11 mouse cellular contexts compared by ENCODE assay signal in the genomic region with DNA sequence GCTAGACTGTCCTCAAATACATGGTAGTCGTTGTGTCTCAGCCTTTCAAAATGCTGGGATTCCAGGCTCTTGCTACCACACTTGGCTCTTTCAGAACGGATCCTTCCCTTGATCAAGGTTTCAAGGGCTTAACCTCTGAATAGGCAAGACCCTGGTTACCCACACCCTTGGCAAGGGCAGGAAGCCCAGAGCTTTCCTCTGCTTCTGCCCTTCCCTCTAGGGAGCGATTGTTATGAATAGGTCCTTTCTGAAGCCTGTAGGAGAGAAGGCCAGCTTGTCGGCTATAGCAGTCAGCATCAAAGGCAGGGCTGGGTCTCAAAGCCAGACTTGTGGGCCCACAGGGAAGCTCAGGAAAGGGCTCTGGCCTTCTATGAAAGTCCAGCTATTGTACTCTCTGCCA. TPM values are rescaled to one million over a fixed set of nuclear protein-coding genes. Genes with fewer than 3 reads are reported as not detected.
DNase-seq lines count a peak whose midpoint lies in the region; ATAC-seq and TF ChIP-seq lines count a peak whose summit lies in the region.
"Had no signal": no experiment of that assay in that cellular context is flagged by ENCODE, and none has a peak within 500 bp of the region (broad histone marks: within the 10 kb centered on the region; RNA-seq: fewer than 3 reads in every experiment).

No protein-coding gene starts in this region.

- no peak for ATAC-seq in heart, embryonic 16.5 days (replicated peaks; ENCODE audit: extremely low read depth, insufficient read depth, low FRiP score)
- no peak for ATAC-seq in midbrain, embryonic 13.5 days
- ATAC-seq in midbrain, embryonic 11.5 days (ENCODE audit: low FRiP score), result no peak
- ATAC-seq in heart, postnatal 0 days (ENCODE audit: insufficient read depth, low read depth), result no peak
- ATAC-seq in stomach, embryonic 15.5 days (ENCODE audit: insufficient read depth, low FRiP score, low read depth), result no peak

- no peak overlapping the region for H3K4me2 ChIP-seq in heart, embryonic 16.5 days (ENCODE audit: low read depth, low read length)
- no peak overlapping the region for H3K4me2 ChIP-seq in midbrain, embryonic 13.5 days (replicated peaks)
- no peak overlapping the region for H3K4me2 ChIP-seq in midbrain, embryonic 11.5 days
- H3K4me2 ChIP-seq in heart, postnatal 0 days (ENCODE audit: low read depth, low read length), result no peak overlapping the region
- H3K4me2 ChIP-seq in stomach, embryonic 15.5 days, result no peak overlapping the region

- no peaks in the 10 kb centered on the region for H3K27me3 ChIP-seq in heart, embryonic 16.5 days (ENCODE audit: control insufficient read depth, insufficient read depth, low read length)
- H3K27me3 ChIP-seq in midbrain, embryonic 13.5 days, result no peaks in the 10 kb centered on the region
- H3K27me3 ChIP-seq in midbrain, embryonic 11.5 days (ENCODE audit: control insufficient read depth, insufficient read depth, low read length), result no peaks in the 10 kb centered on the region
- H3K27me3 ChIP-seq in heart, postnatal 0 days (ENCODE audit: control insufficient read depth, insufficient read depth, low read length), result no peaks in the 10 kb centered on the region
- no peaks in the 10 kb centered on the region for H3K27me3 ChIP-seq in stomach, embryonic 15.5 days (replicated peaks)

- no peak for TF ChIP-seq CTCF in heart, postnatal 0 days (IDR thresholded peaks at IDR 0.05; ENCODE audit: low read depth)

- H3K27ac ChIP-seq in heart, embryonic 16.5 days (ENCODE audit: low read length), result peak overlapping the region; percentile 70
- H3K27ac ChIP-seq in midbrain, embryonic 13.5 days, result peak overlapping the region; percentile 17; the same call in 1 of the 2 replicates
- no peak overlapping the region for H3K27ac ChIP-seq in midbrain, embryonic 11.5 days (ENCODE audit: low read depth, low read length)
- H3K27ac ChIP-seq in heart, postnatal 0 days (ENCODE audit: low read depth), result peak overlapping the region; percentile 49
- H3K27ac ChIP-seq in stomach, embryonic 15.5 days, result peak overlapping the region; percentile 46; the same call in 1 of the 2 replicates

- no peak overlapping the region for H3K4me3 ChIP-seq in heart, embryonic 16.5 days (ENCODE audit: low read length)
- no peak overlapping the region for H3K4me3 ChIP-seq in midbrain, embryonic 13.5 days (replicated peaks)
- H3K4me3 ChIP-seq in midbrain, embryonic 11.5 days (ENCODE audit: low read depth, low read length), result no peak overlapping the region
- H3K4me3 ChIP-seq in heart, postnatal 0 days (ENCODE audit: low read depth, low read length), result no peak overlapping the region
- no peak overlapping the region for H3K4me3 ChIP-seq in stomach, embryonic 15.5 days (replicated peaks)

- 49% methylated on average over 4 of the region's 4 CpGs for WGBS in heart, embryonic 16.5 days
- WGBS in midbrain, embryonic 13.5 days, result 48% methylated on average over 4 of the region's 4 CpGs
- 54% methylated on average over 4 of the region's 4 CpGs for WGBS in midbrain, embryonic 11.5 days
- WGBS in heart, postnatal 0 days, result 51% methylated on average over 4 of the region's 4 CpGs
- WGBS in stomach, embryonic 15.5 days, result 49% methylated on average over 4 of the region's 4 CpGs

- H3K4me1 ChIP-seq in heart, embryonic 16.5 days (ENCODE audit: control insufficient read depth, insufficient read depth, low read length), result peaks cover 14% of the 10 kb centered on the region
- H3K4me1 ChIP-seq in midbrain, embryonic 13.5 days (replicated peaks), result peaks cover 38% of the 10 kb centered on the region
- H3K4me1 ChIP-seq in midbrain, embryonic 11.5 days (ENCODE audit: control insufficient read depth, insufficient read depth, low read length), result peaks cover 11% of the 10 kb centered on the region
- H3K4me1 ChIP-seq in heart, postnatal 0 days (ENCODE audit: control insufficient read depth, insufficient read depth), result peaks cover 2% of the 10 kb centered on the region
- peaks cover 9% of the 10 kb centered on the region for H3K4me1 ChIP-seq in stomach, embryonic 15.5 days

- H3K9me3 ChIP-seq in heart, embryonic 16.5 days (replicated peaks; ENCODE audit: control insufficient read depth, low read length), result no peaks in the 10 kb centered on the region
- no peaks in the 10 kb centered on the region for H3K9me3 ChIP-seq in midbrain, embryonic 13.5 days
- no peaks in the 10 kb centered on the region for H3K9me3 ChIP-seq in midbrain, embryonic 11.5 days (ENCODE audit: control insufficient read depth, low read length)
- H3K9me3 ChIP-seq in heart, postnatal 0 days (replicated peaks; ENCODE audit: control insufficient read depth, low read length), result no peaks in the 10 kb centered on the region
- no peaks in the 10 kb centered on the region for H3K9me3 ChIP-seq in stomach, embryonic 15.5 days

- peaks cover 10% of the 10 kb centered on the region for H3K36me3 ChIP-seq in heart, embryonic 16.5 days (ENCODE audit: control insufficient read depth, insufficient read depth)
- peaks cover 29% of the 10 kb centered on the region for H3K36me3 ChIP-seq in midbrain, embryonic 13.5 days
- H3K36me3 ChIP-seq in midbrain, embryonic 11.5 days (ENCODE audit: control insufficient read depth, insufficient read depth, low read length), result peaks cover 3% of the 10 kb centered on the region; the same call in 1 of the 2 replicates
- peaks cover 13% of the 10 kb centered on the region for H3K36me3 ChIP-seq in heart, postnatal 0 days (replicated peaks; ENCODE audit: control insufficient read depth, insufficient read depth, low read length)
- H3K36me3 ChIP-seq in stomach, embryonic 15.5 days, result peaks cover 10% of the 10 kb centered on the region; the same call in 1 of the 2 replicates

- H3K9ac ChIP-seq in heart, embryonic 16.5 days (ENCODE audit: low read length), result no peak overlapping the region
- no peak overlapping the region for H3K9ac ChIP-seq in midbrain, embryonic 13.5 days (replicated peaks)
- H3K9ac ChIP-seq in midbrain, embryonic 11.5 days (ENCODE audit: low read length), result no peak overlapping the region
- no peak overlapping the region for H3K9ac ChIP-seq in heart, postnatal 0 days (replicated peaks; ENCODE audit: low read depth, low read length)
- H3K9ac ChIP-seq in stomach, embryonic 15.5 days, result no peak overlapping the region

- DNase-seq in heart, adult 9 months (ENCODE audit: low spot score in 2 of 2), result no peak
- DNase-seq in midbrain, embryonic 11.5 days (ENCODE audit: low spot score, missing footprints), result no peak
- DNase-seq in heart, postnatal 0 days (ENCODE audit: low spot score), result no peak
- DNase-seq in thymus, postnatal 0 days (ENCODE audit: low spot score), result no peak
- DNase-seq: cerebellum, adult 8-10 months; gastrocnemius, postnatal 14 days; left cerebral cortex, postnatal 4 days; spleen, adult 18-20 months had no signal

- no peak for TF ChIP-seq EP300 in heart, postnatal 0 days (IDR thresholded peaks at IDR 0.05; ENCODE audit: low read depth)

RNA-seq across cellular contexts. Expression of a gene that starts 3.8 kb away (rescaled TPM):
- 36.9 and 38.3 TPM in 2 replicates for polyA plus RNA-seq in heart, embryonic 16.5 days (2015; fragmentation: Nextera tagmentation; extraction: Ambion mirVana)
- polyA plus RNA-seq in midbrain, embryonic 13.5 days (2015; fragmentation: Nextera tagmentation; extraction: Ambion mirVana), result 27.4 and 32.7 TPM in 2 replicates
- 20.0 and 21.7 TPM in 2 replicates for polyA plus RNA-seq in midbrain, embryonic 11.5 days (2014; fragmentation: Nextera tagmentation; extraction: Ambion mirVana)
- 78.4 and 80.3 TPM in 2 replicates for total RNA-seq in heart, postnatal 0 days (2014; rRNA removed; ENCODE audit: low replicate concordance)
- 29.9 and 31.4 TPM in 2 replicates for polyA plus RNA-seq in heart, postnatal 0 days (2015; fragmentation: Nextera tagmentation; extraction: Ambion mirVana)
- polyA plus RNA-seq in stomach, embryonic 15.5 days (2015; fragmentation: Nextera tagmentation; extraction: Ambion mirVana), result 43.8 and 47.9 TPM in 2 replicates
- 58.0 and 64.2 TPM in 2 replicates for polyA plus RNA-seq in thymus, postnatal 0 days (2015; fragmentation: Nextera tagmentation; extraction: Ambion mirVana)

RNA-seq across cellular contexts. Expression of a gene that starts 23.0 kb away (rescaled TPM):
- polyA plus RNA-seq in heart, embryonic 16.5 days (2015; fragmentation: Nextera tagmentation; extraction: Ambion mirVana), result 77.9 and 86.2 TPM in 2 replicates
- 5.0 and 5.5 TPM in 2 replicates for polyA plus RNA-seq in midbrain, embryonic 13.5 days (2015; fragmentation: Nextera tagmentation; extraction: Ambion mirVana)
- polyA plus RNA-seq in midbrain, embryonic 11.5 days (2014; fragmentation: Nextera tagmentation; extraction: Ambion mirVana), result 27.9 TPM in 2 replicates
- 65.0 and 610 TPM in 2 replicates for total RNA-seq in heart, postnatal 0 days (2014; rRNA removed; ENCODE audit: low replicate concordance)
- polyA plus RNA-seq in heart, postnatal 0 days (2015; fragmentation: Nextera tagmentation; extraction: Ambion mirVana), result 54.5 and 65.2 TPM in 2 replicates
- 380 and 441 TPM in 2 replicates for polyA plus RNA-seq in stomach, embryonic 15.5 days (2015; fragmentation: Nextera tagmentation; extraction: Ambion mirVana)
- 13.0 and 16.2 TPM in 2 replicates for polyA plus RNA-seq in thymus, postnatal 0 days (2015; fragmentation: Nextera tagmentation; extraction: Ambion mirVana)

RNA-seq across cellular contexts. Expression of a gene that starts 52.1 kb away (rescaled TPM):
- 38.0 and 42.3 TPM in 2 replicates for polyA plus RNA-seq in heart, embryonic 16.5 days (2015; fragmentation: Nextera tagmentation; extraction: Ambion mirVana)
- 114 and 119 TPM in 2 replicates for polyA plus RNA-seq in midbrain, embryonic 13.5 days (2015; fragmentation: Nextera tagmentation; extraction: Ambion mirVana)
- polyA plus RNA-seq in midbrain, embryonic 11.5 days (2014; fragmentation: Nextera tagmentation; extraction: Ambion mirVana), result 73.4 and 81.8 TPM in 2 replicates
- 27.4 and 42.9 TPM in 2 replicates for total RNA-seq in heart, postnatal 0 days (2014; rRNA removed; ENCODE audit: low replicate concordance)
- 30.5 and 32.4 TPM in 2 replicates for polyA plus RNA-seq in heart, postnatal 0 days (2015; fragmentation: Nextera tagmentation; extraction: Ambion mirVana)
- 40.6 and 45.9 TPM in 2 replicates for polyA plus RNA-seq in stomach, embryonic 15.5 days (2015; fragmentation: Nextera tagmentation; extraction: Ambion mirVana)
- polyA plus RNA-seq in thymus, postnatal 0 days (2015; fragmentation: Nextera tagmentation; extraction: Ambion mirVana), result 27.0 and 35.6 TPM in 2 replicates

RNA-seq across cellular contexts. Expression of a gene that starts 52.6 kb away (rescaled TPM):
- 18.7 and 19.9 TPM in 2 replicates for polyA plus RNA-seq in heart, embryonic 16.5 days (2015; fragmentation: Nextera tagmentation; extraction: Ambion mirVana)
- polyA plus RNA-seq in midbrain, embryonic 13.5 days (2015; fragmentation: Nextera tagmentation; extraction: Ambion mirVana), result 26.4 and 27.7 TPM in 2 replicates
- 11.1 and 14.4 TPM in 2 replicates for polyA plus RNA-seq in midbrain, embryonic 11.5 days (2014; fragmentation: Nextera tagmentation; extraction: Ambion mirVana)
- total RNA-seq in heart, postnatal 0 days (2014; rRNA removed; ENCODE audit: low replicate concordance), result 31.7 and 57.1 TPM in 2 replicates
- 12.0 and 15.0 TPM in 2 replicates for polyA plus RNA-seq in heart, postnatal 0 days (2015; fragmentation: Nextera tagmentation; extraction: Ambion mirVana)
- 19.2 and 21.0 TPM in 2 replicates for polyA plus RNA-seq in stomach, embryonic 15.5 days (2015; fragmentation: Nextera tagmentation; extraction: Ambion mirVana)
- polyA plus RNA-seq in thymus, postnatal 0 days (2015; fragmentation: Nextera tagmentation; extraction: Ambion mirVana), result 24.2 and 31.3 TPM in 2 replicates

RNA-seq across cellular contexts. Expression of a gene that starts 53.6 kb away (rescaled TPM):
- polyA plus RNA-seq in heart, embryonic 16.5 days (2015; fragmentation: Nextera tagmentation; extraction: Ambion mirVana), result 110 and 131 TPM in 2 replicates
- polyA plus RNA-seq in midbrain, embryonic 13.5 days (2015; fragmentation: Nextera tagmentation; extraction: Ambion mirVana), result 303 and 305 TPM in 2 replicates
- polyA plus RNA-seq in midbrain, embryonic 11.5 days (2014; fragmentation: Nextera tagmentation; extraction: Ambion mirVana), result 274 and 275 TPM in 2 replicates
- total RNA-seq in heart, postnatal 0 days (2014; rRNA removed; ENCODE audit: low replicate concordance), result 41.0 and 50.3 TPM in 2 replicates
- 83.6 and 92.8 TPM in 2 replicates for polyA plus RNA-seq in heart, postnatal 0 days (2015; fragmentation: Nextera tagmentation; extraction: Ambion mirVana)
- polyA plus RNA-seq in stomach, embryonic 15.5 days (2015; fragmentation: Nextera tagmentation; extraction: Ambion mirVana), result 144 and 148 TPM in 2 replicates
- polyA plus RNA-seq in thymus, postnatal 0 days (2015; fragmentation: Nextera tagmentation; extraction: Ambion mirVana), result 110 TPM in 2 replicates
